Mouse (Mus musculus) cortical plate, adult 2 months (tissue): ENCODE data around the gene Snx22. TPM values are rescaled to one million over a fixed set of nuclear protein-coding genes. Genes with fewer than 3 reads are reported as not detected.
A peak's percentile ranks its signal among the peaks of the same experiment; 100 is the strongest.

Experiments used
- H3K27ac ChIP-seq: fragments of 200-500 bp; 2 replicates; pipeline ENCODE4 v1.5.1; 2012; ENCODE audit warnings: low read length, control low read depth, inconsistent platforms; ENCODE audit not compliant: insufficient read depth
- H3K4me1 ChIP-seq: fragments of 200-500 bp; 2 replicates; pipeline ENCODE4 v1.6.1; 2011; ENCODE audit warnings: low read length; ENCODE audit not compliant: control insufficient read depth, insufficient read depth
- H3K4me3 ChIP-seq: fragments of 200-500 bp; 2 replicates; pipeline ENCODE4 v1.5.1; 2011; ENCODE audit warnings: mild to moderate bottlenecking, low read length, control low read depth; ENCODE audit not compliant: insufficient read depth
- CTCF ChIP-seq: fragments of 200-500 bp; IDR thresholded peaks from 2 replicates; pipeline ENCODE4 v1.5.1; 2011; ENCODE audit warnings: mild to moderate bottlenecking, control low read depth, low read length; ENCODE audit not compliant: insufficient read depth; ENCODE audit errors: extremely low read depth
- POLR2A ChIP-seq: fragments of 200-500 bp; IDR thresholded peaks from 2 replicates; pipeline ENCODE4 v1.6.1; 2011; ENCODE audit warnings: mild to moderate bottlenecking, low read length, control low read depth; ENCODE audit not compliant: insufficient read depth; ENCODE audit errors: extremely low read depth
- polyA plus RNA-seq: library from polyadenylated mRNA; depleted of rRNA; stranded (reverse); fragments of >200 nt; gene quantifications from 2 replicates; pipeline ENCODE4 v1.2.3, GENCODE M21; 2012; rRNA removed

Snx22 gene
- 7.2 and 7.3 TPM in 2 replicates for polyA plus RNA-seq

GRCm38 (mm10) chr9:66069583-66069982 lies at the start of gene Snx22:
Snx22 (minus strand) TSS chr9:66069719.
- peak within 1 kb of the TSS; percentile 39 for H3K4me3 ChIP-seq
- TF ChIP-seq CTCF (no peak), POLR2A (no peak)
- no peaks in the 10 kb centered on the region for H3K4me1 ChIP-seq
- no peak within 1 kb of the TSS for H3K27ac ChIP-seq

- H3K4me1 ChIP-seq = peaks cover 2% of the 10 kb centered on the region
- no peak for TF ChIP-seq CTCF
- TF ChIP-seq POLR2A = no peak
- no peak overlapping the region for H3K4me3 ChIP-seq
- no peak overlapping the region for H3K27ac ChIP-seq
Observed at GRCm38 (mm10) chr9:66116890-66117289, 47.4 kb upstream of the Snx22 start.

- TF ChIP-seq POLR2A = no peak
- no peak for TF ChIP-seq CTCF
- no peak overlapping the region for H3K27ac ChIP-seq
- H3K4me1 ChIP-seq = peaks cover 3% of the 10 kb centered on the region
- no peak overlapping the region for H3K4me3 ChIP-seq
Observed at GRCm38 (mm10) chr9:66114341-66114740, 44.8 kb upstream of the Snx22 start.

- 0 out of 2 replicates have a peak, but pooled peaks cover 2% of the 10 kb centered on the region for H3K4me1 ChIP-seq
- H3K27ac ChIP-seq = peak overlapping the region; percentile 53; the same call in 1 of the 2 replicates
- TF ChIP-seq CTCF (no peak), POLR2A (no peak)
- H3K4me3 ChIP-seq = no peak overlapping the region
Observed at GRCm38 (mm10) chr9:66110611-66111379, 41.3 kb upstream of the Snx22 start.

- H3K4me3 ChIP-seq = no peak overlapping the region
- no peak for TF ChIP-seq POLR2A
- H3K27ac ChIP-seq = no peak overlapping the region
- 0 out of 2 replicates have a peak, but pooled peaks cover 2% of the 10 kb centered on the region for H3K4me1 ChIP-seq
Observed at GRCm38 (mm10) chr9:66110126-66110525, 40.6 kb upstream of the Snx22 start.

GRCm38 (mm10) chr9:66109574-66109973 lies 40.1 kb upstream of the Snx22 start:
- TF ChIP-seq POLR2A = no peak
- TF ChIP-seq CTCF = no peak
- H3K4me1 ChIP-seq = 0 out of 2 replicates have a peak, but pooled peaks cover 2% of the 10 kb centered on the region
- no peak overlapping the region for H3K27ac ChIP-seq
- no peak overlapping the region for H3K4me3 ChIP-seq

GRCm38 (mm10) chr9:66105168-66105567 lies 35.6 kb upstream of the Snx22 start:
- peaks cover 1% of the 10 kb centered on the region; the same call in 1 of the 2 replicates for H3K4me1 ChIP-seq
- no peak overlapping the region for H3K27ac ChIP-seq
- no peak overlapping the region for H3K4me3 ChIP-seq
- TF ChIP-seq POLR2A = no peak
- no peak for TF ChIP-seq CTCF

- H3K4me3 ChIP-seq = no peak overlapping the region
- TF ChIP-seq CTCF = no peak
- H3K27ac ChIP-seq = no peak overlapping the region
- H3K4me1 ChIP-seq = peaks cover 1% of the 10 kb centered on the region; the same call in 1 of the 2 replicates
Observed at GRCm38 (mm10) chr9:66104601-66105000, 35.1 kb upstream of the Snx22 start.

GRCm38 (mm10) chr9:66102668-66103067 lies 33.1 kb upstream of the Snx22 start:
- no peak for TF ChIP-seq POLR2A
- Histone ChIP-seq H3K4me3 (no peak overlapping the region), H3K4me1 (peaks cover 3% of the 10 kb centered on the region; the same call in 1 of the 2 replicates), H3K27ac (no peak overlapping the region)

- TF ChIP-seq POLR2A (no peak), CTCF (no peak)
- Histone ChIP-seq H3K27ac (peak overlapping the region; percentile 64; the same call in 1 of the 2 replicates), H3K4me3 (no peak overlapping the region), H3K4me1 (peaks cover 3% of the 10 kb centered on the region; the same call in 1 of the 2 replicates)
Observed at GRCm38 (mm10) chr9:66101577-66101976, 32.1 kb upstream of the Snx22 start.
